Mouse (Mus musculus) left cerebral cortex, adult 2 months (tissue): ENCODE results near the gene Frat2. TPM values are rescaled to one million over a fixed set of nuclear protein-coding genes. Genes with fewer than 3 reads are reported as not detected.

ENCODE experiments used
- DNase-seq, 2 experiments: peaks; one replicate each; pipeline ENCODE4 v3.0.0; 2021 to 2022; ENCODE audit warnings: low spot score in 2 of 2, mixed read lengths in 1 of 2; ENCODE audit errors: extremely low spot score in 1 of 2
- H3K27ac ChIP-seq: fragments of 200-600 bp; 2 replicates; pipeline ENCODE4 v1.8.1; 2022
- H3K4me3 ChIP-seq: fragments of 200-600 bp; 2 replicates; pipeline ENCODE4 v1.8.1; 2022
- CTCF ChIP-seq: fragments of 200-600 bp; IDR thresholded peaks from 2 replicates; pipeline ENCODE4 v1.8.1; 2022; ENCODE audit warnings: antibody characterized with exemption, mild to moderate bottlenecking, moderate library complexity
- intact Hi-C: fragments of 180-260 bp; cut with DNase I; formaldehyde crosslinking; loops from one replicate; pipeline ENCODE4 v1.15.1; 2025
- total RNA-seq, 2 experiments: library from RNA; stranded (reverse); gene quantifications; 2 replicates each; pipeline ENCODE4 v1.2.3; 2021

The Frat2 gene
- total RNA-seq, 2 experiments from 2014 or later, result 7.7 to 8.4 TPM

DNA sequence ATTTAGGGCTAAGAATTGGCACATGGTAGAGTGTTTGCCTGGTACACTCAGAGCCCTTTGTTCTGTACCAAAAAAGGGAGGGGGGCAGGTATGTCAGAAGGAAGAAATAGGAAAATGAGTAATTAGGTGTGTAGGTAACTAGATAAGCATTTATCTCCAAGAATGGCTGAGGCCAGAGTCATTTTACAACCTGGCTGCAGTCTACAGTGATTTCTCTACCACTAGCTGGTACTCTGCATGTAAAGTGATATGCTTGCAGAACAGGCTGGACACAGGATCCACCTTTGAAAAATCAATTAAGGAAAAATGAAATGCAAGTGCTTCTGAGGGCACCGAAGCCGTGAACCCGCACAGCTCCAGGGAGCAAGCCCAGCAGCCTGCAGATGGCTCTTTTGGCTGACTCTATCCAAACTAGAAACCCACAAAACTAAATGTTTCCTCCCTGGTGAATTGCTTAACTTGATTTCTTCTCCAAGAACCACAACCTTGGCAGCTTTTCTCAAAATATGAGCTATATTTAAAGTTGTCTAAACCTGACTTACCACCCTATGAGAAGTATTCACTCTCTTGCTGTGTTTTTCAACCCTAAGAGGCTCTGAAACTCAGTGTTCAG is 51.7 kb downstream of the Frat2 start:
- DNase-seq, result no peak
- no peak for TF ChIP-seq CTCF
- intact Hi-C loops, result no loop called here

More for the DNA sequence above, 51.7 kb downstream of the Frat2 start:
- Histone ChIP-seq H3K4me3 (no peak overlapping the region), H3K27ac (no peak overlapping the region)

Other genes with a start within 250 kb of the Frat2 start
- 10 to 100 TPM; 59.0 to 60.6 TPM for gene Slit1, start 104.5 kb downstream of the Frat2 start, total RNA-seq
- gene Arhgap19, start 46.1 kb downstream of the Frat2 start, total RNA-seq, result 1 to 10 TPM; 3.0 to 3.3 TPM
- gene Frat1, start 18.2 kb downstream of the Frat2 start, total RNA-seq, result 10 to 100 TPM; 14.5 to 17.7 TPM
- 10 to 100 TPM; 33.0 to 34.1 TPM for gene Rrp12, start 48.0 kb upstream of the Frat2 start, total RNA-seq
- 100 to 1,000 TPM; 539 to 569 TPM for gene Pgam1, start 63.8 kb upstream of the Frat2 start, total RNA-seq
- gene Exosc1, start 85.3 kb upstream of the Frat2 start, total RNA-seq, result 10 to 100 TPM; 22.7 to 27.9 TPM
- gene Zdhhc16, start 85.3 kb upstream of the Frat2 start, total RNA-seq, result 10 to 100 TPM; 39.3 to 48.9 TPM
- 10 to 100 TPM; 34.7 to 38.2 TPM for gene Mms19, start 133.0 kb upstream of the Frat2 start, total RNA-seq
- gene Ubtd1, start 133.6 kb upstream of the Frat2 start, total RNA-seq, result 10 to 100 TPM; 10.9 to 12.1 TPM
- gene Ankrd2, start 187.9 kb upstream of the Frat2 start, total RNA-seq, result under 1 TPM in 1 of 2 experiments, not detected in 1; 0.42 TPM
- gene Hoga1, start 197.5 kb upstream of the Frat2 start, total RNA-seq, result 1 to 10 TPM; 4.1 to 4.2 TPM
- 1 to 10 TPM in 1 of 2 experiments, under 1 TPM in 1; 0.75 to 1.2 TPM for gene 4933411K16Rik, start 204.1 kb upstream of the Frat2 start, total RNA-seq
- 10 to 100 TPM; 64.0 to 66.2 TPM for gene Morn4, start 238.2 kb upstream of the Frat2 start, total RNA-seq
- gene Pi4k2a, start 242.3 kb upstream of the Frat2 start, total RNA-seq, result 10 to 100 TPM; 65.6 to 67.3 TPM